Mouse (Mus musculus): ENCODE results near the gene Mitf.

DNA sequence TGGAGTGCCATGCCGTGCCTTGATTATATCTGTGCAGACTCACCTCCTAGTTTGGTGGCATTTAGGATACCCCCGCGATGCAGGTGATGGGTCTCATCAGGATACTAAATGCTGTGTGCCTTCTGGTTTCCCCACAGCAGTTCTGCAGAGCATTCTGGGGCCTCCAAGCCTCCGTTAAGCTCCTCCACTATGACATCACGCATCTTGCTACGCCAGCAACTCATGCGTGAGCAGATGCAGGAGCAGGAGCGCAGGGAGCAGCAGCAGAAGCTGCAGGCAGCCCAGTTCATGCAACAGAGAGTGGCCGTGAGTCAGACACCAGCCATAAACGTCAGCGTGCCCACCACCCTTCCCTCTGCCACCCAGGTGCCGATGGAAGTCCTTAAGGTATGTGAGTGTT is 134.1 kb downstream of the Mitf start:
- TF ChIP-seq EP300 (IDR thresholded peaks at IDR 0.05) = no peak
- no peak for TF ChIP-seq CTCF (IDR thresholded peaks at IDR 0.05)

Measured in lung, postnatal 0 days (tissue).